Mouse (Mus musculus) C2C12 (cell line): ENCODE measurements around the gene Akap12.

Source experiments
- CTCF ChIP-seq: IDR thresholded peaks from one replicate; pipeline ENCODE4 v1.5.1; 2011; ENCODE audit not compliant: control insufficient read depth, insufficient read depth, insufficient read length
- MYOD1 ChIP-seq: IDR thresholded peaks from one replicate; pipeline ENCODE4 v1.6.1; 2011; ENCODE audit warnings: low read depth; ENCODE audit not compliant: control insufficient read depth, insufficient read length

- no peak for TF ChIP-seq CTCF
- TF ChIP-seq MYOD1, result no peak
Measured at GRCm38 (mm10) chr10:4387701-4388383, 121.7 kb downstream of the Akap12 start, which contains the start of gene Zbtb2.
